Mouse (Mus musculus) lung, postnatal 0 days (tissue): Measurements from ENCODE around the gene Nhlrc1.

Source experiments
- CTCF ChIP-seq: IDR thresholded peaks from 2 replicates; pipeline ENCODE4 v1.5.1; 2016; ENCODE audit warnings: antibody characterized with exemption, mild to moderate bottlenecking
- EP300 ChIP-seq: IDR thresholded peaks from 2 replicates; pipeline ENCODE4 v1.6.1; 2016; ENCODE audit warnings: antibody characterized with exemption, mild to moderate bottlenecking, control low read depth

DNA sequence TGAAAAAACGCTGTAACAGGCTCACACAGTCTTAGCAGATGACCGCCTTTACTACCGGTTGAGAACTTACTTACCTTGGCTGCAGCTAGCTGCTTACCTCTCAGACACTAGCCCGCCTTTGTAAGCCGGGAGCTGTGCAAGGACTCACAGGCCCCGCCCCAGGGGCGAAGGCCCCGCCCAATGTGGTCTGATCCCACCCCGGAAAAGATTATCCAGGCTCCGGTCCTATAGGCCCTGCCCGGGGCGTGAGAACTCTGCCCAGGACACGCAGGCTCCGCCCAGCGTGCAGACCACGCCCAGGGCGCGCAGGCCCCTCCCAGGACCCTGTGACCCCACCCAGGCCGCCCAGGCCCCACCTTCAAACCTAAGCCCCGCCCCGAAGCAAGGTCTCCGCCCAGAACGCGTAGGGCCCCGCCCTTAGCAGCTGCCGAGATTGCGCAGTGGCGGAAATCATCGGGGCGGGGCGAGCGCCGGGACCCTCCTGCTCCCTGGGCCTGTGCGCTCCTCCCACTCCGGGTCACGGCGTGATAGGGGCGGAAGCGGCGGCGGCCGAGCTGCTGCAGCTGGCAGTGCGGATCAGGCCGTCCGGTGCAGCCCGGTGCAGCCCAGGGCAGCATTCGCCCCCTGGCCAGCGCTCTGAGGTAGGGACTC is 28.5 kb upstream of the Nhlrc1 start, which contains the start of gene Kdm1b:
- no peak for TF ChIP-seq CTCF
- TF ChIP-seq EP300 = no peak
